Comparison of ENCODE assay signal across 9 mouse cellular contexts in the genomic region with DNA sequence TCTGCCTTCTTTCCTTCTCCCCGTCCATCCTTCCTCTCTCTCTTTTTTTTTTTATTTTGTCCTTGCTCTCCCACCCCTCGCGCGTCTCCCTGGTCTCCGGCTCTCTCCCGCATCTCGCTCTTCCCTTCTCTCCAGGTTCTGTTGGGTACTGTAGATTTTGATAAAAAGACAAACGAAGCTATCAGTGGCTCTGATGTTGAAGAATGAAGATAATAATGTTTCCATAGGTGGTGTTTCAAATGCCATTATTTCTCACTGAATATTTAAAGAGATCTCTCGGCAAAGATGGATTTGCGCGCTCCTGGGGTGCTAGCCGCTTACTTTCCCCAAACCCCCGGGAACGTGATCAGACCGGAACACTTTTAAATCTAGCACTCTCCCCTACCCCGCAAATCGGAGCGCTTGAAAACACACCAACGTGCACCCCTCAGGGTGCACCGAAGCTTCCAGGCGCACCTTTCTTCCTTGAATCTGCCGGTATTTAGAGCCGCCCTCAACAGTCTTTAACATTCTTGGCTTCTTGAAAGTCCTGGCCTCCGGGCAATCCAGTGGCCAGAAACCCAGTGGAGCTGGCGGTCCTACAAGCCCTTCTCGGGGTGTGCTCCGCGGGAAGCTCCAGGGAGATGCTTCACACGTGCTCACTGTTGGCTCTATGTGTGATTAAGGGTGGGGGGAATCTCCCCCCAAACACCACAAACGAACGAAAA. TPM values are rescaled to one million over a fixed set of nuclear protein-coding genes. Genes with fewer than 3 reads are reported as not detected.
DNase-seq lines count a peak whose midpoint lies in the region; ATAC-seq and TF ChIP-seq lines count a peak whose summit lies in the region.
"Had no signal": no experiment of that assay in that cellular context is flagged by ENCODE, and none has a peak within 500 bp of the region (broad histone marks: within the 10 kb centered on the region; RNA-seq: fewer than 3 reads in every experiment).

No protein-coding gene starts in this region.

- peak overlapping the region; percentile 52 for H3K4me3 ChIP-seq in hindbrain, postnatal 0 days (ENCODE audit: low read length)
- H3K4me3 ChIP-seq: megakaryocyte, embryonic 14.5 days had no signal

- peak overlapping the region; percentile 80; the same call in 1 of the 2 replicates for H3K27ac ChIP-seq in hindbrain, postnatal 0 days

- no peaks in the 10 kb centered on the region for H3K36me3 ChIP-seq in hindbrain, postnatal 0 days (ENCODE audit: insufficient read depth, low read length)

- WGBS in hindbrain, postnatal 0 days: 1% methylated on average over 31 of the region's 31 CpGs

- H3K9me3 ChIP-seq in hindbrain, postnatal 0 days (ENCODE audit: low read length): no peaks in the 10 kb centered on the region
- H3K9me3 ChIP-seq: megakaryocyte, embryonic 14.5 days had no signal

- ATAC-seq in hindbrain, postnatal 0 days: no peak

- H3K27me3 ChIP-seq in hindbrain, postnatal 0 days (ENCODE audit: insufficient read depth, low read length): peaks cover 35% of the 10 kb centered on the region

- TF ChIP-seq CTCF in hindbrain, postnatal 0 days (IDR thresholded peaks at IDR 0.05; ENCODE audit: low read depth): no peak

- H3K9ac ChIP-seq in hindbrain, postnatal 0 days (replicated peaks; ENCODE audit: low read length): 0 out of 2 replicates have a peak overlapping the region, but pooled peaks have one; percentile 33

- H3K4me2 ChIP-seq in hindbrain, postnatal 0 days (ENCODE audit: low read depth, low read length): peak overlapping the region; percentile 72

- H3K4me1 ChIP-seq in hindbrain, postnatal 0 days (ENCODE audit: insufficient read depth, low read length): no peaks in the 10 kb centered on the region

- peak; percentile 42 for DNase-seq in Muller cell, postnatal 12 days (ENCODE audit: inconsistent ontology term)
- DNase-seq in embryo, embryonic 11 days: peak; percentile 63
- peak; percentile 33 for DNase-seq in hindbrain, postnatal 0 days (ENCODE audit: low spot score)
- peak; percentile 44 for DNase-seq in mesoderm, embryonic 11.5 days (ENCODE audit: low read depth, low spot score)
- no peak for DNase-seq in thymus, postnatal 10 days (ENCODE audit: low spot score in 2 of 2)
- DNase-seq in gastrocnemius, adult 18-20 months (ENCODE audit: low spot score): no peak
- no peak for DNase-seq in lung, adult 18-20 months
- no peak for DNase-seq in gastrocnemius, adult 8-10 months (ENCODE audit: low spot score in 2 of 2)

RNA-seq across cellular contexts. Expression of gene Sall1, which starts 0.7 kb away (rescaled TPM):
- total RNA-seq in hindbrain, postnatal 0 days (2014; rRNA removed): 7.5 and 10.7 TPM in 2 replicates
- 3.3 and 3.6 TPM in 2 replicates for polyA plus RNA-seq in hindbrain, postnatal 0 days (2015; fragmentation: Nextera tagmentation; extraction: Ambion mirVana)
- total RNA-seq in gastrocnemius, adult 18-20 months (2021): not detected
- total RNA-seq in gastrocnemius, adult 8-10 months (2022): not detected

Comparison
In these comparisons a context has a peak if more than half of its experiments do, and no peak if none do; other contexts are left out.
1. DNase-seq: peak in Muller cell, postnatal 12 days (single experiment), embryo, embryonic 11 days (single experiment), hindbrain, postnatal 0 days (single experiment) and mesoderm, embryonic 11.5 days (single experiment); none in thymus, postnatal 10 days (0 of 2), gastrocnemius, adult 18-20 months (single experiment), lung, adult 18-20 months (0 of 2) and gastrocnemius, adult 8-10 months (0 of 2).